Mouse (Mus musculus) embryonic facial prominence, embryonic 11.5 days (tissue): ENCODE data around the gene Mcmbp. TPM values are rescaled to one million over a fixed set of nuclear protein-coding genes. Genes with fewer than 3 reads are reported as not detected.
A peak's percentile ranks its signal among the peaks of the same experiment; 100 is the strongest.

ENCODE experiments used
- ATAC-seq: fragments of 200-750 bp; cut with Nextera tagmentation; replicated peaks from 2 replicates; pipeline ENCODE4 v1.8.0; 2017; ENCODE audit warnings: low read depth; ENCODE audit not compliant: insufficient number of reproducible peaks, low FRiP score, low TSS enrichment
- DNase-seq: peaks from one replicate; pipeline ENCODE4 v3.0.0-alpha.2; 2015; ENCODE audit warnings: low spot score
- H3K27ac ChIP-seq: fragments of 300-500 bp; sonication (generic); replicated peaks from 2 replicates; pipeline ENCODE4 v1.5.1; 2014; ENCODE audit warnings: mild to moderate bottlenecking, low read depth, low read length, control low read depth
- H3K27me3 ChIP-seq: fragments of 300-500 bp; sonication (generic); 2 replicates; pipeline ENCODE4 v1.6.1; 2014; ENCODE audit warnings: mild to moderate bottlenecking, low read length, moderate library complexity, mixed read lengths; ENCODE audit not compliant: control insufficient read depth, insufficient read depth
- H3K36me3 ChIP-seq: fragments of 300-500 bp; sonication (generic); replicated peaks from 2 replicates; pipeline ENCODE4 v1.6.1; 2014; ENCODE audit warnings: low read depth, mild to moderate bottlenecking, low read length, moderate library complexity, mixed read lengths; ENCODE audit not compliant: control insufficient read depth, insufficient read depth
- H3K4me1 ChIP-seq: fragments of 300-500 bp; sonication (generic); 2 replicates; pipeline ENCODE4 v1.6.1; 2014; ENCODE audit warnings: low read length, mixed read lengths; ENCODE audit not compliant: control insufficient read depth, insufficient read depth
- H3K4me2 ChIP-seq: fragments of 300-500 bp; sonication (generic); 2 replicates; pipeline ENCODE4 v1.6.1; 2014; ENCODE audit warnings: low read depth, mild to moderate bottlenecking, control low read depth, low read length, moderate library complexity
- H3K4me3 ChIP-seq: fragments of 300-500 bp; sonication (generic); 2 replicates; pipeline ENCODE4 v1.5.1; 2014; ENCODE audit warnings: low read depth, low read length, control low read depth
- H3K9ac ChIP-seq: fragments of 300-500 bp; sonication (generic); replicated peaks from 2 replicates; pipeline ENCODE4 v1.6.1; 2014; ENCODE audit warnings: mild to moderate bottlenecking, control low read depth, low read length
- H3K9me3 ChIP-seq: fragments of 300-500 bp; sonication (generic); replicated peaks from 2 replicates; pipeline ENCODE4 v1.6.1; 2016; ENCODE audit warnings: mild to moderate bottlenecking, low read length, inconsistent platforms, mixed read lengths; ENCODE audit not compliant: control insufficient read depth
- WGBS: fragments of 180-500 bp; shearing (Covaris S2); extraction: QIAGEN DNeasy Blood & Tissue Kit; methylation state at CpG from one replicate; pipeline ENCODE4 v1.1.7; 2014; 5-methylcytosine and 5-hydroxymethylcytosine counted together
- polyA plus RNA-seq: library from polyadenylated mRNA; unstranded; fragments of >200 nt; fragmentation: Nextera tagmentation; extraction: Ambion mirVana; gene quantifications from 2 replicates; pipeline ENCODE4 v1.2.1, GENCODE M21; 2014

Gene Mcmbp
- polyA plus RNA-seq, 1 experiment from 2014 or later, result 85.3 TPM

GRCm38 (mm10) chr7:128752012-128752411 is 11.7 kb upstream of the Mcmbp start:
- Histone ChIP-seq H3K4me2 (no peak overlapping the region), H3K27ac (no peak overlapping the region), H3K9ac (no peak overlapping the region), H3K4me1 (no peaks in the 10 kb centered on the region), H3K36me3 (peaks cover 8% of the 10 kb centered on the region), H3K9me3 (no peaks in the 10 kb centered on the region), H3K27me3 (no peaks in the 10 kb centered on the region), H3K4me3 (no peak overlapping the region)
- WGBS, result 88% methylated on average over 4 of the region's 4 CpGs
- DNase-seq (no peak), ATAC-seq (no peak)

GRCm38 (mm10) chr7:128750296-128750695 is 10.0 kb upstream of the Mcmbp start:
- peaks cover 8% of the 10 kb centered on the region for H3K36me3 ChIP-seq
- no peaks in the 10 kb centered on the region for H3K27me3 ChIP-seq
- ATAC-seq (no peak), DNase-seq (no peak)
- no peak overlapping the region for H3K27ac ChIP-seq
- 93% methylated on average over 9 of the region's 9 CpGs for WGBS
- no peak overlapping the region for H3K9ac ChIP-seq
- H3K4me1 ChIP-seq, result no peaks in the 10 kb centered on the region
- H3K4me3 ChIP-seq, result no peak overlapping the region
- H3K9me3 ChIP-seq, result no peaks in the 10 kb centered on the region
- no peak overlapping the region for H3K4me2 ChIP-seq

GRCm38 (mm10) chr7:128748758-128749157 is 8.5 kb upstream of the Mcmbp start:
- Histone ChIP-seq H3K27ac (no peak overlapping the region), H3K9ac (no peak overlapping the region), H3K4me3 (no peak overlapping the region), H3K4me1 (no peaks in the 10 kb centered on the region), H3K4me2 (no peak overlapping the region), H3K9me3 (no peaks in the 10 kb centered on the region), H3K36me3 (no peaks in the 10 kb centered on the region; the same call in 1 of the 2 replicates), H3K27me3 (no peaks in the 10 kb centered on the region)
- ATAC-seq (no peak), DNase-seq (no peak)
- WGBS, result 86% methylated on average over 3 of the region's 3 CpGs

- H3K9ac ChIP-seq, result no peak overlapping the region; the same call in 1 of the 2 replicates
- DNase-seq (no peak), ATAC-seq (no peak)
- H3K27me3 ChIP-seq, result no peaks in the 10 kb centered on the region
- H3K9me3 ChIP-seq, result no peaks in the 10 kb centered on the region
- WGBS, result 90% methylated on average over 10 of the region's 10 CpGs
- H3K27ac ChIP-seq, result no peak overlapping the region
- H3K36me3 ChIP-seq, result no peaks in the 10 kb centered on the region; the same call in 1 of the 2 replicates
- peak overlapping the region; percentile 95 for H3K4me3 ChIP-seq
- H3K4me1 ChIP-seq, result no peaks in the 10 kb centered on the region
- peak overlapping the region; percentile 76 for H3K4me2 ChIP-seq
Measured at GRCm38 (mm10) chr7:128746151-128746550, 5.9 kb upstream of the Mcmbp start.

GRCm38 (mm10) chr7:128744684-128745485 is 4.6 kb upstream of the Mcmbp start, which contains the start of gene Sec23ip:
TSS of gene Sec23ip (plus strand) at chr7:128744943.
- WGBS, result under 1% methylated on average over 55 of the region's 55 CpGs
- Histone ChIP-seq H3K9ac (peak within 1 kb of the TSS; percentile 86), H3K4me2 (peak within 1 kb of the TSS; percentile 76), H3K9me3 (no peaks in the 10 kb centered on the region), H3K36me3 (no peaks in the 10 kb centered on the region), H3K27ac (no peak within 1 kb of the TSS), H3K4me1 (no peaks in the 10 kb centered on the region), H3K27me3 (no peaks in the 10 kb centered on the region), H3K4me3 (peak within 1 kb of the TSS; percentile 95)
- DNase-seq, result peak; percentile 99
- ATAC-seq, result peak; percentile 86

- Histone ChIP-seq H3K27ac (no peak overlapping the region), H3K4me2 (no peak overlapping the region; the same call in 1 of the 2 replicates), H3K9me3 (no peaks in the 10 kb centered on the region), H3K4me1 (no peaks in the 10 kb centered on the region), H3K4me3 (peak overlapping the region; percentile 95), H3K27me3 (no peaks in the 10 kb centered on the region), H3K9ac (peak overlapping the region; percentile 50), H3K36me3 (no peaks in the 10 kb centered on the region)
- WGBS, result 55% methylated on average over 2 of the region's 2 CpGs
- DNase-seq (no peak), ATAC-seq (no peak)
Measured at GRCm38 (mm10) chr7:128743898-128744297, 3.6 kb upstream of the Mcmbp start.

- Histone ChIP-seq H3K4me1 (no peaks in the 10 kb centered on the region), H3K9ac (peak overlapping the region; percentile 99), H3K36me3 (no peaks in the 10 kb centered on the region), H3K27me3 (no peaks in the 10 kb centered on the region), H3K4me3 (peak overlapping the region; percentile 99), H3K4me2 (peak overlapping the region; percentile 68), H3K27ac (peak overlapping the region; percentile 80), H3K9me3 (no peaks in the 10 kb centered on the region)
- ATAC-seq (peak; percentile 19), DNase-seq (peak; percentile 30)
- under 1% methylated on average over 77 of the region's 80 CpGs for WGBS
Measured at GRCm38 (mm10) chr7:128739462-128740277, 625 bp downstream of the Mcmbp start.

- peak overlapping the region; percentile 99 for H3K9ac ChIP-seq
- no peaks in the 10 kb centered on the region for H3K9me3 ChIP-seq
- DNase-seq, result no peak
- 3% methylated on average over 15 of the region's 15 CpGs for WGBS
- no peaks in the 10 kb centered on the region for H3K4me1 ChIP-seq
- H3K27me3 ChIP-seq, result no peaks in the 10 kb centered on the region
- no peak for ATAC-seq
- peak overlapping the region; percentile 68 for H3K4me2 ChIP-seq
- no peaks in the 10 kb centered on the region for H3K36me3 ChIP-seq
- H3K4me3 ChIP-seq, result peak overlapping the region; percentile 99
- no peak overlapping the region for H3K27ac ChIP-seq
Measured at GRCm38 (mm10) chr7:128739116-128739461, 1.2 kb downstream of the Mcmbp start.
